Mouse (Mus musculus): ENCODE measurements around the gene Tshb. TPM values are rescaled to one million over a fixed set of nuclear protein-coding genes. Genes with fewer than 3 reads are reported as not detected.

The Tshb gene
- total and polyA plus RNA-seq, 2 experiments from 2014 or later, result 0.42 TPM; not detected in 1

DNA sequence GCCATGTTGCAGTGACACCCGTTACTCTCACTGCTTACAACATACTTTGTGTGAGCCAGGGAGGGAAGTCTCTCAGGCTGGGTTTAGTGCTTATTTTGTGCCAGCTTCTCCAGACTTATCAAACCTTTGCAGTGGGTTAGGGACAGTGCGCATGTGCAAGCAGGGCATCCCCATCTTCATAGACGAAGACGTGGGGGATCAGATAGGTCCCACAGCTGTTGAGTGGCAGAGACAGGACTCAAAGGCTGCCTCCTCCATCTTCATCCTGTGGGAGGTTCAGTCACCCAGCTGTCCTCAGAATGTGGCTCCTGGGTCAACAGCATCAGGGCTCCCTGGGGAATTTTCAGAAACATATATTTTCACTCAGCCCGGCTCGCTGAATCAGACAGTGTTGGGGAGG is 46.1 kb downstream of the Tshb start:
- Histone ChIP-seq H3K4me3 (ENCODE audit: low read depth, low read length) (no peak overlapping the region), H3K9ac (replicated peaks; ENCODE audit: low read length, poor library complexity, severe bottlenecking) (no peak overlapping the region), H3K9me3 (ENCODE audit: low read length) (no peaks in the 10 kb centered on the region), H3K27me3 (ENCODE audit: insufficient read depth, low read length) (no peaks in the 10 kb centered on the region), H3K27ac (ENCODE audit: low read depth, low read length) (no peak overlapping the region), H3K4me1 (ENCODE audit: insufficient read depth, low read length) (peaks cover 6% of the 10 kb centered on the region), H3K4me2 (ENCODE audit: low read depth, low read length, poor library complexity, severe bottlenecking) (no peak overlapping the region), H3K36me3 (ENCODE audit: insufficient read depth, low read length) (no peaks in the 10 kb centered on the region)
- ATAC-seq (ENCODE audit: low FRiP score) (no peak), DNase-seq (ENCODE audit: low spot score) (no peak)
- WGBS, result 85% methylated on average over 6 of the region's 6 CpGs
- no peak for TF ChIP-seq CTCF (IDR thresholded peaks at IDR 0.05)

- H3K27ac ChIP-seq (ENCODE audit: low read depth, low read length), result peak overlapping the region; percentile 75; the same call in 1 of the 2 replicates
- peak overlapping the region; percentile 89 for H3K4me2 ChIP-seq (ENCODE audit: low read depth, low read length, poor library complexity, severe bottlenecking)
- no peaks in the 10 kb centered on the region for H3K9me3 ChIP-seq (ENCODE audit: low read length)
- peak overlapping the region; percentile 89 for H3K9ac ChIP-seq (replicated peaks; ENCODE audit: low read length, poor library complexity, severe bottlenecking)
- WGBS, result 48% methylated on average over 6 of the region's 6 CpGs
- ATAC-seq (ENCODE audit: low FRiP score) (peak; percentile 7; the same call in 1 of the 2 replicates), DNase-seq (ENCODE audit: low spot score) (peak; percentile 34)
- peak overlapping the region; percentile 55 for H3K4me3 ChIP-seq (ENCODE audit: low read depth, low read length)
- H3K4me1 ChIP-seq (ENCODE audit: insufficient read depth, low read length), result peaks cover 6% of the 10 kb centered on the region
- no peak for TF ChIP-seq CTCF (IDR thresholded peaks at IDR 0.05)
- no peaks in the 10 kb centered on the region for H3K36me3 ChIP-seq (ENCODE audit: insufficient read depth, low read length)
- H3K27me3 ChIP-seq (ENCODE audit: insufficient read depth, low read length), result no peaks in the 10 kb centered on the region
These were observed 46.9 kb downstream of the Tshb start for GRCm38 (mm10) chr3:102735638-102736037.

- H3K4me1 ChIP-seq (ENCODE audit: insufficient read depth, low read length), result peaks cover 6% of the 10 kb centered on the region
- peak overlapping the region; percentile 55 for H3K4me3 ChIP-seq (ENCODE audit: low read depth, low read length)
- H3K9ac ChIP-seq (replicated peaks; ENCODE audit: low read length, poor library complexity, severe bottlenecking), result peak overlapping the region; percentile 89
- TF ChIP-seq CTCF (IDR thresholded peaks at IDR 0.05), result peak; percentile 50
- under 1% methylated on average over 32 of the region's 33 CpGs for WGBS
- H3K9me3 ChIP-seq (ENCODE audit: low read length), result no peaks in the 10 kb centered on the region
- no peaks in the 10 kb centered on the region for H3K27me3 ChIP-seq (ENCODE audit: insufficient read depth, low read length)
- peak overlapping the region; percentile 75 for H3K27ac ChIP-seq (ENCODE audit: low read depth, low read length)
- ATAC-seq (ENCODE audit: low FRiP score), result peak; percentile 81
- peak overlapping the region; percentile 89 for H3K4me2 ChIP-seq (ENCODE audit: low read depth, low read length, poor library complexity, severe bottlenecking)
- peak; percentile 55 for DNase-seq (ENCODE audit: low spot score)
- H3K36me3 ChIP-seq (ENCODE audit: insufficient read depth, low read length), result no peaks in the 10 kb centered on the region
These were observed 47.4 kb downstream of the Tshb start for GRCm38 (mm10) chr3:102735031-102735558.

GRCm38 (mm10) chr3:102734313-102735030 is 48.0 kb downstream of the Tshb start, which contains the start of gene Tspan2:
Gene Tspan2 (plus strand): TSS chr3:102734529.
- peak; percentile 39 for DNase-seq (ENCODE audit: low spot score)
- H3K4me3 ChIP-seq (ENCODE audit: low read depth, low read length), result peak within 1 kb of the TSS; percentile 55
- ATAC-seq (ENCODE audit: low FRiP score), result peak; percentile 82
- peak within 1 kb of the TSS; percentile 89 for H3K9ac ChIP-seq (replicated peaks; ENCODE audit: low read length, poor library complexity, severe bottlenecking)
- no peaks in the 10 kb centered on the region for H3K27me3 ChIP-seq (ENCODE audit: insufficient read depth, low read length)
- H3K36me3 ChIP-seq (ENCODE audit: insufficient read depth, low read length), result no peaks in the 10 kb centered on the region
- H3K9me3 ChIP-seq (ENCODE audit: low read length), result no peaks in the 10 kb centered on the region
- peak within 1 kb of the TSS; percentile 89 for H3K4me2 ChIP-seq (ENCODE audit: low read depth, low read length, poor library complexity, severe bottlenecking)
- TF ChIP-seq CTCF (IDR thresholded peaks at IDR 0.05), result no peak
- H3K27ac ChIP-seq (ENCODE audit: low read depth, low read length), result peak within 1 kb of the TSS; percentile 75
- H3K4me1 ChIP-seq (ENCODE audit: insufficient read depth, low read length), result peaks cover 6% of the 10 kb centered on the region
- WGBS, result 2% methylated on average over 46 of the region's 54 CpGs

GRCm38 (mm10) chr3:102733936-102734312 is 48.6 kb downstream of the Tshb start:
- ATAC-seq (ENCODE audit: low FRiP score) (no peak), DNase-seq (ENCODE audit: low spot score) (no peak)
- WGBS, result 39% methylated on average over 6 of the region's 6 CpGs
- Histone ChIP-seq H3K9ac (replicated peaks; ENCODE audit: low read length, poor library complexity, severe bottlenecking) (peak overlapping the region; percentile 89), H3K36me3 (ENCODE audit: insufficient read depth, low read length) (no peaks in the 10 kb centered on the region), H3K27me3 (ENCODE audit: insufficient read depth, low read length) (no peaks in the 10 kb centered on the region), H3K4me3 (ENCODE audit: low read depth, low read length) (peak overlapping the region; percentile 55), H3K4me2 (ENCODE audit: low read depth, low read length, poor library complexity, severe bottlenecking) (peak overlapping the region; percentile 89), H3K9me3 (ENCODE audit: low read length) (no peaks in the 10 kb centered on the region), H3K27ac (ENCODE audit: low read depth, low read length) (peak overlapping the region; percentile 75), H3K4me1 (ENCODE audit: insufficient read depth, low read length) (peaks cover 6% of the 10 kb centered on the region)
- no peak for TF ChIP-seq CTCF (IDR thresholded peaks at IDR 0.05)

- H3K36me3 ChIP-seq (ENCODE audit: insufficient read depth, low read length), result no peaks in the 10 kb centered on the region
- peaks cover 6% of the 10 kb centered on the region for H3K4me1 ChIP-seq (ENCODE audit: insufficient read depth, low read length)
- H3K4me3 ChIP-seq (ENCODE audit: low read depth, low read length), result no peak overlapping the region
- no peak for ATAC-seq (ENCODE audit: low FRiP score)
- no peaks in the 10 kb centered on the region for H3K27me3 ChIP-seq (ENCODE audit: insufficient read depth, low read length)
- no peak for DNase-seq (ENCODE audit: low spot score)
- no peak overlapping the region for H3K4me2 ChIP-seq (ENCODE audit: low read depth, low read length, poor library complexity, severe bottlenecking)
- 94% methylated on average over 3 of the region's 3 CpGs for WGBS
- no peak overlapping the region for H3K27ac ChIP-seq (ENCODE audit: low read depth, low read length)
- H3K9ac ChIP-seq (replicated peaks; ENCODE audit: low read length, poor library complexity, severe bottlenecking), result no peak overlapping the region
- no peaks in the 10 kb centered on the region for H3K9me3 ChIP-seq (ENCODE audit: low read length)
- no peak for TF ChIP-seq CTCF (IDR thresholded peaks at IDR 0.05)
These were observed 49.5 kb downstream of the Tshb start for GRCm38 (mm10) chr3:102733050-102733449.

All from midbrain, postnatal 0 days (tissue).